Mouse (Mus musculus): ENCODE measurements around the gene H3f3b. TPM values are rescaled to one million over a fixed set of nuclear protein-coding genes. Genes with fewer than 3 reads are reported as not detected.

H3f3b gene
- polyA plus RNA-seq, 1 experiment from 2014 or later, result 684 TPM

DNA sequence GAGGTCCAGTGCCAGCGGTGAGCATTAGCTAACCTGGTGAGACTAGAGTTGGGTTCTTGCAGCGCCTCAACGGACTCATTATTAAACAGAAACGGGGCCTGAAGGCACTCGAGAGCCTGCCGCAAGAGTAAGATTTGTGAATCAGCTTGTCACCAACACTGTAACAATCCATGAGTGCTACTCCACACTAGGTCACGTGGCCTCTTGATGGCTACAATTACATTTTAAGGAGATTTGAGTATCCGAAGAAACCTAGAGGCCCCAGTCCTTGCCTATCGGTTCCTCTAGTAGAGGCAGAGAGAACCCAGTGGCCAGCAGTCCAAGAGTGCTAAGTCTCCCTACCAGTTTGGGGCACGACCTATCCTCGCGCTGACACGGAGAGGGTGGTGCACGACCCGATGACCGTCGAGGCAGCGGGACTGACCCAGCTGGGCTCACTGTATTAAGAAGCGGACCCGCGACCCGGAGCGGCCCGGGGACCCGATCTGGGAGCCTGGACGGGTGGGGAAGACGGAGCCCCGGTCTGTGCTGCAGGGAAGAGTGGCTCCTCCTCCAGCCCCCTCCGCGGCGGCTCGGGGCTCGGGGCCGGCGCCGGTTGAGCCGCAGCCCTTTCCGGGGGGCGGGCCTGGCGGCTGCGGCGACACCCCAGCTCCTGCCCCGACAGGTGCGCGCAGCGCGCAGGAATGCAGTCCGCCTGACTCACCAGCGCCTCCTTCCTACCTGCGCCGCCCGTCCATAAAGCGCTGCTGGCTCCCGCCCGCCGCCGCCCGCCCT, 53.3 kb downstream of the H3f3b start, which contains the start of gene Itgb4:
Gene Itgb4 (plus strand): TSS at position 401 of the 774 bp plus-strand sequence.
- Histone ChIP-seq H3K27ac (replicated peaks in 1 of 2; ENCODE audit: control insufficient read depth in 1 of 2, insufficient read depth in 1 of 2, low read depth in 2 of 2, low read length in 2 of 2) (no peak within 1 kb of the TSS), H3K9ac (ENCODE audit: low read length) (peak within 1 kb of the TSS; percentile 51), H3K36me3 (ENCODE audit: control insufficient read depth, insufficient read depth, low read length) (no peaks in the 10 kb centered on the region), H3K4me1 (ENCODE audit: control insufficient read depth in 2 of 2, insufficient read depth in 2 of 2, low read length in 2 of 2) (peaks cover 6 to 7% of the 10 kb centered on the region in 2 experiments; a peak in 3 of 4 replicates), H3K4me2 (ENCODE audit: low read length) (peak within 1 kb of the TSS; percentile 80), H3K27me3 (ENCODE audit: control insufficient read depth, insufficient read depth, low read length) (peaks cover 54% of the 10 kb centered on the region), H3K9me3 (ENCODE audit: control insufficient read depth, low read length) (no peaks in the 10 kb centered on the region), H3K4me3 (ENCODE audit: control insufficient read depth in 1 of 2, insufficient read depth in 1 of 2, low read depth in 1 of 2, low read length in 2 of 2) (peak within 1 kb of the TSS; percentile 45 to 46)
- peak; percentile 20; the same call in 1 of the 2 replicates for ATAC-seq (ENCODE audit: insufficient number of reproducible peaks, insufficient read depth, low FRiP score, low read depth)
- WGBS, result 10% methylated on average over 44 of the region's 58 CpGs

Other genes starting within 250 kb of the H3f3b start
- gene Caskin2, start 214.3 kb downstream of the H3f3b start, polyA plus RNA-seq (2014; fragmentation: Nextera tagmentation; extraction: Ambion mirVana), result 21.0 and 21.1 TPM in 2 replicates
- 18.9 and 24.2 TPM in 2 replicates for gene Tsen54, start 213.2 kb downstream of the H3f3b start, polyA plus RNA-seq (2014; fragmentation: Nextera tagmentation; extraction: Ambion mirVana)
- gene Llgl2, start 203.9 kb downstream of the H3f3b start, polyA plus RNA-seq (2014; fragmentation: Nextera tagmentation; extraction: Ambion mirVana), result 14.5 and 15.5 TPM in 2 replicates
- 0.09 and 0.22 TPM in 2 replicates for gene Myo15b, start 169.6 kb downstream of the H3f3b start, polyA plus RNA-seq (2014; fragmentation: Nextera tagmentation; extraction: Ambion mirVana)
- gene Smim5, start 128.0 kb downstream of the H3f3b start, polyA plus RNA-seq (2014; fragmentation: Nextera tagmentation; extraction: Ambion mirVana), result 48.5 and 51.5 TPM in 2 replicates
- 1.0 and 2.1 TPM in 2 replicates for gene Smim6, start 115.9 kb downstream of the H3f3b start, polyA plus RNA-seq (2014; fragmentation: Nextera tagmentation; extraction: Ambion mirVana)
- 20.1 and 22.9 TPM in 2 replicates for gene Sap30bp, start 94.7 kb downstream of the H3f3b start, polyA plus RNA-seq (2014; fragmentation: Nextera tagmentation; extraction: Ambion mirVana)
- gene Recql5, start 94.5 kb downstream of the H3f3b start, polyA plus RNA-seq (2014; fragmentation: Nextera tagmentation; extraction: Ambion mirVana), result 8.2 and 9.6 TPM in 2 replicates
- gene Itgb4, start 53.3 kb downstream of the H3f3b start, polyA plus RNA-seq (2014; fragmentation: Nextera tagmentation; extraction: Ambion mirVana), result 0.84 and 0.93 TPM in 2 replicates
- 126 and 128 TPM in 2 replicates for gene Galk1, start 15.2 kb downstream of the H3f3b start, polyA plus RNA-seq (2014; fragmentation: Nextera tagmentation; extraction: Ambion mirVana)
- 19.3 and 20.9 TPM in 2 replicates for gene Unk, start 2.4 kb upstream of the H3f3b start, polyA plus RNA-seq (2014; fragmentation: Nextera tagmentation; extraction: Ambion mirVana)
- 0.66 and 0.69 TPM in 2 replicates for gene Unc13d, start 50.0 kb upstream of the H3f3b start, polyA plus RNA-seq (2014; fragmentation: Nextera tagmentation; extraction: Ambion mirVana)
- gene Wbp2, start 59.0 kb upstream of the H3f3b start, polyA plus RNA-seq (2014; fragmentation: Nextera tagmentation; extraction: Ambion mirVana), result 139 and 141 TPM in 2 replicates
- gene Trim47, start 99.2 kb upstream of the H3f3b start, polyA plus RNA-seq (2014; fragmentation: Nextera tagmentation; extraction: Ambion mirVana), result 63.3 and 66.1 TPM in 2 replicates
- gene Trim65, start 103.2 kb upstream of the H3f3b start, polyA plus RNA-seq (2014; fragmentation: Nextera tagmentation; extraction: Ambion mirVana), result 3.8 and 4.8 TPM in 2 replicates
- 92.3 and 96.6 TPM in 2 replicates for gene Mrpl38, start 110.9 kb upstream of the H3f3b start, polyA plus RNA-seq (2014; fragmentation: Nextera tagmentation; extraction: Ambion mirVana)
- gene Fbf1, start 140.2 kb upstream of the H3f3b start, polyA plus RNA-seq (2014; fragmentation: Nextera tagmentation; extraction: Ambion mirVana), result 13.6 and 14.9 TPM in 2 replicates
- 85.1 and 89.4 TPM in 2 replicates for gene Ten1, start 170.9 kb upstream of the H3f3b start, polyA plus RNA-seq (2014; fragmentation: Nextera tagmentation; extraction: Ambion mirVana)
- 36.8 and 39.6 TPM in 2 replicates for gene Acox1, start 171.1 kb upstream of the H3f3b start, polyA plus RNA-seq (2014; fragmentation: Nextera tagmentation; extraction: Ambion mirVana)
- gene Evpl, start 210.1 kb upstream of the H3f3b start, polyA plus RNA-seq (2014; fragmentation: Nextera tagmentation; extraction: Ambion mirVana), result 0.58 and 0.63 TPM in 2 replicates
- 55.5 and 57.7 TPM in 2 replicates for gene Srp68, start 246.3 kb upstream of the H3f3b start, polyA plus RNA-seq (2014; fragmentation: Nextera tagmentation; extraction: Ambion mirVana)

Measured in heart, embryonic 14.5 days (tissue).